Mouse (Mus musculus) frontal cortex, adult 2 months (tissue): ENCODE data around the gene Olfr1349. TPM values are rescaled to one million over a fixed set of nuclear protein-coding genes. Genes with fewer than 3 reads are reported as not detected.
"Not testable (repeated sequence)": the region's sequence is repeated elsewhere in the genome, so short reads cannot be mapped to it uniquely, and the experiment has no call there.

Source experiments
- DNase-seq, 2 experiments: peaks; one replicate each; pipeline ENCODE4 v3.0.0; 2022; ENCODE audit warnings: low spot score in 1 of 2; ENCODE audit errors: extremely low spot score in 1 of 2
- polyA plus RNA-seq: library from polyadenylated mRNA; depleted of rRNA; stranded (reverse); fragments of >200 nt; gene quantifications from 2 replicates; pipeline ENCODE4 v1.2.3, GENCODE M21; 2012; rRNA removed

Olfr1349 gene
- polyA plus RNA-seq = 0.08 TPM in 1 of 2 replicates, not detected in the other

DNA sequence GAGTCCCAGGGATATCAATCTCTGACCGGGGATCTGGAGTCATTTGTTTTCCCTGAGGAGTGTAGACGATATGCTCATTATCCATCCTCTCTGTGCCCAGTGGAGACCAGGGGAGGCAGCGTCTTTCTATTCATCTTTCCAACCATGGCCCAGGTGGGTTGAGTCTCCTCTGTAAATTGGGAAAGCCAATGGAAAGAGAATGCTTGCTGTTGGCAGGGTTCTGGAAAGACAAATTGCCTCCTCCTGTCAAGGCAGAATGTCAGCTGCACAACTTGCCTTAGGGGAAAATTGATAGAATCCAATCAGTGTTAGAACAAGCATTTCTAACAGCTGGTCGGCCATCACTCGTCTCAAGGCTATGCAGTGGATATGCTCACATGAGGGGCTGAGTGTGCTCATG lies at the start of gene Olfr1349:
Gene Olfr1349 (minus strand): TSS at position 101 of the 400 bp plus-strand sequence.
- DNase-seq = no peak

DNA sequence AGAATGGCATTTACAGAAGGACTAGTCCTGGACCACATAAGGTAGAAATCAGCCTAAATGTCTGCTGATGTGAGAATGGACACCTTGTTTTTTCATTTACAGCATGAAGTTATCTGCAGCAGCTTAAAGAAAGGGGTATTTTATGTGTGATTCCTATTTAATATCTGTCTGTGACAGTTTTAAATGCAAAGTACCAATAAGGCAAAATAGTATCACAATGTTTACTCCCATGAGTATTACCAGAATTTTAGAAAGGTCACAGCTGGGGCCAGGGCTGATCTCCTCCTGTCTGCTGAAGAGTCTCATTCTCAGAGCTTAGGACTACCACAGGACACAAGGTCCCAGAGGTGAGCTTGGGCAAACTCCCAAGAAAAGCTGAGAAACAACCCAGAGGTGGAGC lies 41.8 kb upstream of the Olfr1349 start, which contains the start of gene Olfr1350:
Gene Olfr1350 (plus strand): TSS at position 301 of the 400 bp plus-strand sequence.
- no peak for DNase-seq

DNA sequence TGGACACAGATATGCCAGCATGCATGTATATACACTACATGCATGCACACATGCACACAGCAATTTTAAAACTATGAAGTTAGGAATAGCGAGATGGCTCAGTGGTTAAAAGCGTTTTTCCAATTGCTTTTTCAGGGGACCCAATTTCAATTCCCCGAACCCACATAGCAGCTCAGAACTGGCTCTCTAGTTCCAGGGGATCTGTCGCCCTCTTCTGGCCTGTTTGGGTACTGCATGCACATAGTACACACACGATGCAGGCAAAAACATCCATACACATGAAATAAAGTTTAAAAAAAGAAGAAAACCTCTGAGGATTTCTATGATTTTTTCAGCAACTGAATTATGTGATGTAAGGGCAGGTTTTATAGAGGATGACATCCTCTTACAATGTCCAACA lies 3.4 kb upstream of the Olfr1349 start:
- peak in 1 of 2 experiments; percentile 4 for DNase-seq

DNA sequence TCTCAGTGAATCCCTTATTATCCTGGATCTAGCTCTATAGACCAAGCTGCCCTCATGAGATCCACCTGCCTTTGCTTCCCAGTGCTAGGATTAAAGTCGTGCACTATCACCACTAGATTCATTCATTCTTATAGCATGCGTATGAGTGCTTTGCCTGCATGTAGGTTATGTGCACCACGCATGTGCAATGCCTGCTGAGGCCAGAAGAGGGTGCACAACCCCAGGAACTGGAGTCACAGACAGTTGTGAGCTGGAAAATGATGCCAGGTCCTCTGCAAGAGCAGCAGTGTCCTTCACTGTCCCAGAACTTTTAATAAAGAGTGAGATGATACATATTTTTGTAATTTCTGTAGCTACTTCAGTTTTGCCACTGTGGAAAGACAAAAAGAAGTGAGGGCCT lies 2.3 kb upstream of the Olfr1349 start:
- no peak for DNase-seq

DNA sequence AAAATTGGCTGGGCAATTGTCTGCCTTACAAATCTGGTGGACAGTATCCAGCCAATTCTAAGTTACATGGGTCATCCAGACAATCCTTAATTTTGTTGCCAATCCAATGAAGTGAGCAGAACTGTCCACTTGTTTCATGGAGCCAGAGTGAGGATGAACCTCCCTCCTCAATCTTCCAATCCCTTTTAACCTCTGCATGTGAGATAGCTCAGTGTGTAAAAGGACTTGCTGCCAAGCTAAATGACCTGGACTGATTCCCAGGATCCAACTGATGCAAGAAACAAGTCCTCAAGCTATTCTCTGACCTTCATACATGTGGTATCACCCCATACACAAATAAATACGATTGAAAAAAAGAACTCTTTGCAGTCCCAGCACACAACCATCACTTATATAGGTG lies 1.1 kb downstream of the Olfr1349 start:
- DNase-seq = no peak

DNA sequence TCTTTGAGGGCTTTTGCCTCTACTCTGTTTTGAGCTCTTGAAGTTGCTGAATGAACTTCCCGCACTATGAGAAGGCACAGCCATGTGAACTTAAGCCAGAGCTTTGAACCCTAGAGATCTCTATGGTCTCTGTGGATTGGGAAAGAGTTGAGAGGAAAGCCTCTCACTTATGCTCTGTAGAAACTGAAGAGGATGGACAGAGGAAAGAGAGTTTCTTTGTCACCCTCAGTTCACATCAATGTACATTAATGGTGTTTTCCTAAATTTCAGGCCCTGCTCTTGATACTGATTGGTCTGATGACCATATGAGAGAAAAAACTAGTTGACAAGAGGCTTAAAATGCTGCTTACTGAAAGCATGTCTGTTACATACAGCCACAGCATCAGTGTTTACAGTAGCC lies 14.1 kb downstream of the Olfr1349 start, which contains the start of gene Olfr1348:
Gene Olfr1348 (minus strand): TSS at position 101 of the 400 bp plus-strand sequence.
- no peak for DNase-seq

DNA sequence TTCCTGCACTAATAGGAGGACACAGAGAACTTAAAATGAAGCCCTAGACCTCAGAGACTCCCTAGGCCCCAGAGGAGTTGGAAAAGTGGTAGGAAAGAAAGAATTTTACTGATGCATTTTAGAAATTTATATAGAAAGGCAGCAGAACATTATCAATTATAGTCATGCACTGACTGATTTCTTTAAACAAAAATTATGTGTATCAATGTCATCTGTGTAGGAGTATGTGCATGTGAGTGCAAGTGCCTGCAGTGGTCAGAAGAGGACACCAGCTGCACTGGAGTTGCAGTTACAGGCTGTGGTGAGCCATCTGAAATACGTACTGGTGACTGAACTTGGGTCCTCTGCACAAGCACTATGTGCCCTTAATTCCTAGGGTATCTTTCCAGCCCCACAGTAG lies 23.1 kb downstream of the Olfr1349 start, which contains the start of gene Olfr1347:
Gene Olfr1347 (minus strand): TSS at position 101 of the 400 bp plus-strand sequence.
- no peak for DNase-seq

DNA sequence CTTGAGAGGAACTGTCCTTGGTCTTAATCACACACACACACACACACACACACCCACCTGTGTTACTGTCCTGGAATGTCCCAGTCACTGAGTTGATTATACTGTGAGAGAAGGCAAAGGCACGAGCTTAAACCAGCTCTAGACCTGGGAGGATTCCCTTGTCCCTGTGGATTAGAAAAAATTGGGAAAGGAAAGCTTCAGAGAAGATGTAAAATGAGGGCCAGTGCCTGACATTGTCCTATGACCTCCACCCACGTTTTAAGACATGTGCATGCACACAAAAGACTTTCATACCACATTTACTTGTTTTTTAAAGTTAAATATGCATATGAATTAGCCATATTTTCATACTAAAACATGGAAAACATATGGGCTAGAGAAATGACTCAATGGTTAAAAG lies 35.9 kb downstream of the Olfr1349 start, which contains the start of gene Olfr5:
Gene Olfr5 (minus strand): TSS at position 101 of the 400 bp plus-strand sequence.
- no peak for DNase-seq

DNA sequence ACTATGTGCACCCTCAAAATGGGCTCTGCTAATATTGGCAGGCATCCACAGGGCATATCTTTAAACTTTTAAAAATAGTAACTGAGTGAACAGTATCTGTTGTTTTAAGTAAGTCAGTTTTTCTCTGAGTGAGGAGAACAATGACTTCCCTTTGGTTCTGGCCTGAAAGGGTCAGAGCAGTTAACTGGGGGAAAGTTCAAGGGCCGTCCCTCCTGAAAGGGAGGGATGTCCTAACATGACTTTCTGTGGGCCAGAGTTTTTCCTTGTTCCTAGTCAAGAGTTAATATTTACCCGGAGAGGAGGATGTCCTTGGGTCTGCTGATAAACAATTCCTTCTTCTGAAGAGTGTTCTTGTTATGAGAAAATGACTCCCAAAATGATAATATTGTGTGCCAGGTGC lies 45.1 kb downstream of the Olfr1349 start:
- not testable (repeated sequence) for DNase-seq

DNA sequence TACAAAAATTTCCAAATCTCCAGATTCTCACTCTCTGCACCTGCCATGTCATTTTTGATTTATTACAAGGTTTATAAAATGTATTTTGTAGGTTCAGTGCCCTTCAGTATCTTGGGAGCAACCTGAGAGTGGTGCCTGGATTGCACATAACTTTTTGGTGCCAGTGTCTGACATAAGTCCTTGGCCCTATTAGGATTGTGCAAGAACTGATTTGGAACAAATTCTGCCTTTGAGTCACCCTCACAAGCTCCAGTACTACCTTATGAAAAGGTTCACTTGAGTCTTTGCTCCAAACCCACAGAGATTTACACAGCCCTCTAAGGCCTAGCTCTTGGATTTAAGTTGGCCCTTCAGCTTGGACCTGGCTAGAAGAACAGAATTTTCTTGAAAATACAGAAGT lies 55.8 kb downstream of the Olfr1349 start, which contains the start of gene Olfr1346:
Gene Olfr1346 (plus strand): TSS at position 151 of the 400 bp plus-strand sequence.
- DNase-seq = no peak

Other genes with a start within 250 kb of the Olfr1349 start
- 7.3 and 7.6 TPM in 2 replicates for gene Zfp667, start 236.4 kb downstream of the Olfr1349 start, polyA plus RNA-seq
- gene Zfp583, start 191.7 kb downstream of the Olfr1349 start, polyA plus RNA-seq = 6.8 and 8.1 TPM in 2 replicates
- 4.0 and 5.0 TPM in 2 replicates for gene Gm3854, start 179.2 kb downstream of the Olfr1349 start, polyA plus RNA-seq
- 2.6 and 3.3 TPM in 2 replicates for gene Zfp78, start 159.7 kb downstream of the Olfr1349 start, polyA plus RNA-seq
- 9.7 and 13.7 TPM in 2 replicates for gene Zfp28, start 139.7 kb downstream of the Olfr1349 start, polyA plus RNA-seq
- 7.0 and 8.9 TPM in 2 replicates for gene Smim17, start 124.2 kb downstream of the Olfr1349 start, polyA plus RNA-seq
- gene Gm20715, start 112.7 kb downstream of the Olfr1349 start, polyA plus RNA-seq = 0.21 and 0.24 TPM in 2 replicates
- gene Olfr1344, start 84.3 kb downstream of the Olfr1349 start, polyA plus RNA-seq = 3.4 TPM in 2 replicates
- gene Olfr1336, start 66.8 kb downstream of the Olfr1349 start, polyA plus RNA-seq = 0.02 TPM in 1 of 2 replicates, not detected in the other
- gene Olfr1346, start 55.8 kb downstream of the Olfr1349 start, polyA plus RNA-seq = not detected in 2 replicates
- gene Olfr5, start 36.0 kb downstream of the Olfr1349 start, polyA plus RNA-seq = not detected in 2 replicates
- not detected in 2 replicates for gene Olfr1347, start 23.2 kb downstream of the Olfr1349 start, polyA plus RNA-seq
- gene Olfr1348, start 14.2 kb downstream of the Olfr1349 start, polyA plus RNA-seq = not detected in 2 replicates
- not detected in 2 replicates for gene Olfr1350, start 41.9 kb upstream of the Olfr1349 start, polyA plus RNA-seq
- gene Zim1, start 173.5 kb upstream of the Olfr1349 start, polyA plus RNA-seq = 2.6 and 3.0 TPM in 2 replicates
- gene Peg3, start 207.5 kb upstream of the Olfr1349 start, polyA plus RNA-seq = 106 and 111 TPM in 2 replicates
- gene Usp29, start 207.6 kb upstream of the Olfr1349 start, polyA plus RNA-seq = 15.0 and 15.7 TPM in 2 replicates